Mouse (Mus musculus) intestine, embryonic 15.5 days (tissue): Measurements from ENCODE around the gene Wdr81. TPM values are rescaled to one million over a fixed set of nuclear protein-coding genes. Genes with fewer than 3 reads are reported as not detected.

Experiments
- ATAC-seq: fragments of 200-750 bp; cut with Nextera tagmentation; 2 replicates; pipeline ENCODE4 v1.8.0; 2017; ENCODE audit warnings: moderate TSS enrichment, moderate library complexity
- H3K27ac ChIP-seq: fragments of 300-500 bp; sonication (generic); 2 replicates; pipeline ENCODE4 v1.5.1; 2015; ENCODE audit warnings: mild to moderate bottlenecking, inconsistent platforms
- H3K27me3 ChIP-seq: fragments of 300-500 bp; sonication (generic); replicated peaks from 2 replicates; pipeline ENCODE4 v1.6.1; 2015; ENCODE audit warnings: inconsistent platforms
- H3K36me3 ChIP-seq: fragments of 300-500 bp; sonication (generic); 2 replicates; pipeline ENCODE4 v1.6.1; 2015; ENCODE audit warnings: inconsistent platforms
- H3K4me1 ChIP-seq: fragments of 300-500 bp; sonication (generic); replicated peaks from 2 replicates; pipeline ENCODE4 v1.6.1; 2015; ENCODE audit warnings: inconsistent platforms
- H3K4me2 ChIP-seq: fragments of 300-500 bp; sonication (generic); replicated peaks from 2 replicates; pipeline ENCODE4 v1.6.1; 2015; ENCODE audit warnings: mild to moderate bottlenecking, inconsistent platforms
- H3K4me3 ChIP-seq: fragments of 300-500 bp; sonication (generic); replicated peaks from 2 replicates; pipeline ENCODE4 v1.5.1; 2015; ENCODE audit warnings: inconsistent platforms
- H3K9ac ChIP-seq: fragments of 300-500 bp; sonication (generic); 2 replicates; pipeline ENCODE4 v1.6.1; 2015; ENCODE audit warnings: inconsistent platforms
- H3K9me3 ChIP-seq: fragments of 300-500 bp; sonication (generic); 2 replicates; pipeline ENCODE4 v1.6.1; 2016; ENCODE audit warnings: inconsistent platforms
- WGBS: fragments of 180-500 bp; shearing (Covaris S2); methylation state at CpG from one replicate; pipeline ENCODE4 v1.1.7; 2015; 5-methylcytosine and 5-hydroxymethylcytosine counted together
- polyA plus RNA-seq: library from polyadenylated mRNA; unstranded; fragments of >200 nt; fragmentation: Nextera tagmentation; extraction: Ambion mirVana; gene quantifications from 2 replicates; pipeline ENCODE4 v1.2.1, GENCODE M21; 2015

Gene Wdr81
- polyA plus RNA-seq, 1 experiment from 2014 or later: 6.1 TPM

- Histone ChIP-seq H3K9ac (no peak overlapping the region), H3K27me3 (no peaks in the 10 kb centered on the region), H3K4me1 (peaks cover 7% of the 10 kb centered on the region), H3K4me3 (no peak overlapping the region), H3K9me3 (no peaks in the 10 kb centered on the region), H3K4me2 (no peak overlapping the region), H3K36me3 (peaks cover 3% of the 10 kb centered on the region; the same call in 1 of the 2 replicates), H3K27ac (no peak overlapping the region)
- WGBS: 85% methylated on average over 3 of the region's 3 CpGs
- no peak for ATAC-seq
These were observed 5.9 kb downstream of the Wdr81 start for GRCm38 (mm10) chr11:75448575-75448974.

DNA sequence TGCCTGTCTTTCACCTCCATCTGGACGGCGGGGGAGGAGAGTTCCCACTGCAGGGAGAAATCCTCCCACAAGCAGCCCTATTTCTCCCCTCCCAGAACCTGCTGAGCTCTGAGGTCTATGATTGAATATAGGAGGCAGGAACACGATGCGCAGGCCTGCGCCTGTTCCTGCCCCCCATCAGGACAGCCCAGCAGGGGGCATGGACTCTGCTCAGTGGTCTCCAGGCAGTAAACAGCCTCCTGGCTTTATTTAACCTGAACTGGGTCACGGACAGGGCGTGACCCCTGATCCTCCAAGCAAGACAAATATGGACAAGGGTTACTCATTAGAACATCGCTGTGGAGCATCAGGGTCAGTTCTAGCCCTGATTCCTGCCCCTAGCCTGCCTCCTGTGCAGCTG lies 10.8 kb downstream of the Wdr81 start:
- no peak overlapping the region for H3K27ac ChIP-seq
- WGBS: 60% methylated on average over 8 of the region's 8 CpGs
- H3K4me2 ChIP-seq: no peak overlapping the region

GRCm38 (mm10) chr11:75441601-75442000 lies 12.9 kb downstream of the Wdr81 start:
- H3K9ac ChIP-seq: no peak overlapping the region
- no peaks in the 10 kb centered on the region for H3K27me3 ChIP-seq
- no peak overlapping the region for H3K4me2 ChIP-seq
- H3K9me3 ChIP-seq: no peaks in the 10 kb centered on the region
- WGBS: 91% methylated on average over 16 of the region's 16 CpGs
- H3K4me3 ChIP-seq: no peak overlapping the region
- no peak for ATAC-seq
- peaks cover 4% of the 10 kb centered on the region; the same call in 1 of the 2 replicates for H3K4me1 ChIP-seq
- H3K36me3 ChIP-seq: peaks cover 9% of the 10 kb centered on the region; the same call in 1 of the 2 replicates
- no peak overlapping the region for H3K27ac ChIP-seq

More for the DNA sequence above, 10.8 kb downstream of the Wdr81 start:
- Histone ChIP-seq H3K4me3 (no peak overlapping the region), H3K9ac (no peak overlapping the region), H3K9me3 (no peaks in the 10 kb centered on the region), H3K4me1 (peaks cover 4% of the 10 kb centered on the region; the same call in 1 of the 2 replicates), H3K27me3 (no peaks in the 10 kb centered on the region), H3K36me3 (peaks cover 9% of the 10 kb centered on the region; the same call in 1 of the 2 replicates)
- no peak for ATAC-seq

- Histone ChIP-seq H3K4me1 (peaks cover 4% of the 10 kb centered on the region; the same call in 1 of the 2 replicates), H3K27me3 (no peaks in the 10 kb centered on the region), H3K27ac (no peak overlapping the region), H3K4me3 (no peak overlapping the region), H3K9me3 (no peaks in the 10 kb centered on the region), H3K9ac (no peak overlapping the region), H3K36me3 (peaks cover 9% of the 10 kb centered on the region; the same call in 1 of the 2 replicates), H3K4me2 (no peak overlapping the region)
- ATAC-seq: no peak
- 75% methylated on average over 7 of the region's 7 CpGs for whole genome bisulfite sequencing
These were observed 13.5 kb downstream of the Wdr81 start for GRCm38 (mm10) chr11:75441034-75441433.

GRCm38 (mm10) chr11:75439951-75440350 lies 14.6 kb downstream of the Wdr81 start:
- Histone ChIP-seq H3K4me2 (no peak overlapping the region), H3K4me3 (no peak overlapping the region), H3K36me3 (peaks cover 9% of the 10 kb centered on the region; the same call in 1 of the 2 replicates), H3K9me3 (no peaks in the 10 kb centered on the region), H3K4me1 (peaks cover 4% of the 10 kb centered on the region; the same call in 1 of the 2 replicates), H3K27me3 (no peaks in the 10 kb centered on the region), H3K9ac (no peak overlapping the region), H3K27ac (no peak overlapping the region)
- 89% methylated on average over 3 of the region's 3 CpGs for WGBS
- ATAC-seq: no peak

GRCm38 (mm10) chr11:75439363-75439762 lies 15.2 kb downstream of the Wdr81 start, which contains the start of gene Serpinf2:
Gene Serpinf2 (minus strand): TSS chr11:75439591.
- ATAC-seq: peak; percentile 86
- Histone ChIP-seq H3K36me3 (peaks cover 9% of the 10 kb centered on the region; the same call in 1 of the 2 replicates), H3K4me1 (peaks cover 4% of the 10 kb centered on the region; the same call in 1 of the 2 replicates), H3K27ac (no peak within 1 kb of the TSS), H3K27me3 (no peaks in the 10 kb centered on the region), H3K4me3 (no peak within 1 kb of the TSS), H3K9ac (0 out of 2 replicates have a peak within 1 kb of the TSS, but pooled peaks have one; percentile 13), H3K9me3 (no peaks in the 10 kb centered on the region), H3K4me2 (0 out of 2 replicates have a peak within 1 kb of the TSS, but pooled peaks have one; percentile 17)
- 65% methylated on average over 6 of the region's 6 CpGs for WGBS

DNA sequence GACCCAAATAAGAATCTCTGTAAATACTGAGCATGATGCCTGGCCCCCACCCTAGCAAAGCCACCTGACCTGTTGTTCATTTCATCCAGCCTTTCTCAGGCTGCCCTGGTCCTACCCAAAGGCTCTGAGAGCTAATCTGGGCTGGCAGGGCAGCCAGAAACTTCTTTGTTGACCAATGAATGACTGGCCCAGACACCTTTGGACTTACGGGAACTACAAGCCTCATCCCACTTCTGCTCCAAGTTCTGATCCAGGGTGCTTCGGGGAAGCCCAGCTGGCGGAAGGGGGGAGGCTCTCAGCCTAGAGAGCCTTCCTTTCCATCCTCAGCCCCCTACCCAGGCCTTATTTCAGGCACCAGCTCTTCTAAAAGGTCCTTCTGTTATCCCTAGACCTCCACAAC lies 15.7 kb downstream of the Wdr81 start:
- H3K9ac ChIP-seq: no peak overlapping the region

GRCm38 (mm10) chr11:75438194-75438593 lies 16.3 kb downstream of the Wdr81 start:
- ATAC-seq: no peak
- no peak overlapping the region for H3K4me2 ChIP-seq
- H3K27ac ChIP-seq: no peak overlapping the region
- no peaks in the 10 kb centered on the region for H3K27me3 ChIP-seq
- no peak overlapping the region for H3K4me3 ChIP-seq
- H3K9ac ChIP-seq: no peak overlapping the region
- 0 out of 2 replicates have a peak, but pooled peaks cover 9% of the 10 kb centered on the region for H3K36me3 ChIP-seq
- WGBS: 78% methylated on average over 13 of the region's 13 CpGs
- no peaks in the 10 kb centered on the region for H3K9me3 ChIP-seq
- peaks cover 4% of the 10 kb centered on the region; the same call in 1 of the 2 replicates for H3K4me1 ChIP-seq

More for the DNA sequence above, 15.7 kb downstream of the Wdr81 start:
- Histone ChIP-seq H3K27ac (no peak overlapping the region), H3K4me2 (no peak overlapping the region), H3K27me3 (no peaks in the 10 kb centered on the region), H3K36me3 (peaks cover 9% of the 10 kb centered on the region; the same call in 1 of the 2 replicates), H3K4me3 (no peak overlapping the region), H3K9me3 (no peaks in the 10 kb centered on the region), H3K4me1 (peaks cover 4% of the 10 kb centered on the region; the same call in 1 of the 2 replicates)
- 89% methylated on average over 3 of the region's 3 CpGs for WGBS
- no peak for ATAC-seq

GRCm38 (mm10) chr11:75434138-75434537 lies 20.4 kb downstream of the Wdr81 start:
- H3K27me3 ChIP-seq: no peaks in the 10 kb centered on the region
- no peaks in the 10 kb centered on the region; the same call in 1 of the 2 replicates for H3K4me1 ChIP-seq
- H3K27ac ChIP-seq: no peak overlapping the region
- H3K4me3 ChIP-seq: no peak overlapping the region
- H3K9ac ChIP-seq: no peak overlapping the region
- 85% methylated on average over 5 of the region's 5 CpGs for WGBS
- H3K4me2 ChIP-seq: no peak overlapping the region
- no peaks in the 10 kb centered on the region for H3K36me3 ChIP-seq
- H3K9me3 ChIP-seq: no peaks in the 10 kb centered on the region
- no peak for ATAC-seq

DNA sequence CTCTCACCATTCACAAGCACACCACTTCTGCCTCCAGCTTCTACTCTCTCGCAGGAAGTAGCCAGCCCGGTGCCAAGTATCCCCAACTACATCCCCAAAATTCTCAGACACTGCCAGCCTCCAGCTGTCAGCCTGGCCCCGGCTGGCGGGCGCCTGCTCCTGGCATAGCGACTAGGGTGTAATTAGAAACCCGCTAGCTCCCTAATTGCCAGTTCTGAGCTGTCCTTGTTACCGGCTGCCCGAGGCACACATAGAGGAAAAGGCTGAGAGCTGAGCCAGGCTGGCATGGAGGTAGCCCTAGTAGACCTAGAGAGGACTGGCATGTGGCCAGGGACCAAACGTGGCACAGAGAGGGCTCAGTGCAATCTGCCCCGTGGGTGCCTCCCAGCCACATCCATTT lies 23.2 kb downstream of the Wdr81 start:
- Histone ChIP-seq H3K4me2 (no peak overlapping the region), H3K27ac (no peak overlapping the region), H3K4me3 (no peak overlapping the region), H3K27me3 (no peaks in the 10 kb centered on the region), H3K36me3 (no peaks in the 10 kb centered on the region), H3K4me1 (no peaks in the 10 kb centered on the region), H3K9ac (no peak overlapping the region), H3K9me3 (no peaks in the 10 kb centered on the region)
- 84% methylated on average over 11 of the region's 11 CpGs for WGBS
- no peak for ATAC-seq

- H3K4me2 ChIP-seq: no peak overlapping the region
- H3K27ac ChIP-seq: no peak overlapping the region
- H3K9me3 ChIP-seq: no peaks in the 10 kb centered on the region
- H3K36me3 ChIP-seq: no peaks in the 10 kb centered on the region
- H3K9ac ChIP-seq: no peak overlapping the region
- H3K4me1 ChIP-seq: no peaks in the 10 kb centered on the region
- ATAC-seq: no peak
- no peaks in the 10 kb centered on the region for H3K27me3 ChIP-seq
- WGBS: 71% methylated on average over 9 of the region's 9 CpGs
- no peak overlapping the region for H3K4me3 ChIP-seq
These were observed 25.4 kb downstream of the Wdr81 start for GRCm38 (mm10) chr11:75429019-75429705.

GRCm38 (mm10) chr11:75424459-75424858 lies 30.1 kb downstream of the Wdr81 start:
- H3K9ac ChIP-seq: no peak overlapping the region
- H3K27me3 ChIP-seq: no peaks in the 10 kb centered on the region
- no peak overlapping the region for H3K27ac ChIP-seq
- 85% methylated on average over 3 of the region's 3 CpGs for WGBS
- H3K4me3 ChIP-seq: no peak overlapping the region
- peaks cover 10% of the 10 kb centered on the region; the same call in 1 of the 2 replicates for H3K4me1 ChIP-seq
- H3K36me3 ChIP-seq: no peaks in the 10 kb centered on the region
- H3K4me2 ChIP-seq: no peak overlapping the region
- no peaks in the 10 kb centered on the region for H3K9me3 ChIP-seq
- peak; percentile 79 for ATAC-seq
